In the genomic region with DNA sequence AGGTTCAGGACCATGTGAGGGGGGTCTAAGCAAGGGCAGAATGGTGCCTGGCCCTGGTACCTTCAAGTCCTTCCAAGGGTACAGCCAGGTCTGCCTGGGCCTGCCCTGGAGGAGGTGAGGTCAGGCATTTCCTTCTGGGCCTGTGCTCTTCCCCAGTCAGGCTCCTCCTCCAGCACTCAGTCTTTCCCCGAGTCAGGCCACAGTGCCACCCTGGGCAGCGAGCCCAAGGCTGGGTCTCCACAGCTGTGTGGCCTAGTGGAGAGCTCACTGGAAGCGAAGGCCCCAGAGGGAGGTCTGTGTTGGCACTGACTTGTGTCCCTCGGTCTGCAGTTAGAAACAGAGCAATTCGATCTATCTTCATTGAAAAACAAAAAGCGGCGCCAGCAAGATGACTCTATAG, we compare ENCODE assay signal across 6 mouse cellular contexts.
"Had no signal": no experiment of that assay in that cellular context is flagged by ENCODE, and none has a peak within 500 bp of the region (broad histone marks: within the 10 kb centered on the region; RNA-seq: fewer than 3 reads in every experiment).

No protein-coding gene starts in this region.

- DNase-seq: kidney, postnatal 36 days; layer of hippocampus, adult 9-11 months; layer of hippocampus, postnatal 36 days; lung, adult 18-20 months; thymus, postnatal 4 days had no signal

- ATAC-seq: midbrain, embryonic 16.5 days had no signal
